Mouse (Mus musculus) cerebellum, postnatal 10 days (tissue): ENCODE data around the gene Ntrk3.

ENCODE experiments used
- DNase-seq, 2 experiments: peaks; one replicate each; pipeline ENCODE4 v3.0.0; 2021; ENCODE audit warnings: mixed read lengths in 2 of 2

The Ntrk3 gene

GRCm38 (mm10) chr7:78518760-78519363 lies 218.9 kb downstream of the Ntrk3 start:
- peak; percentile 98 for DNase-seq

- DNase-seq, result no peak
Measured at GRCm38 (mm10) chr7:78515042-78515609, 222.7 kb downstream of the Ntrk3 start.

- DNase-seq, result peak; percentile 26 to 37
Measured at GRCm38 (mm10) chr7:78507032-78507611, 230.7 kb downstream of the Ntrk3 start.

- DNase-seq, result no peak
Measured at GRCm38 (mm10) chr7:78500863-78501262, 236.9 kb downstream of the Ntrk3 start.

GRCm38 (mm10) chr7:78499970-78500369 lies 237.8 kb downstream of the Ntrk3 start:
- no peak for DNase-seq

- DNase-seq, result no peak
Measured at GRCm38 (mm10) chr7:78498356-78498755, 239.5 kb downstream of the Ntrk3 start.

GRCm38 (mm10) chr7:78497819-78498218 lies 240.0 kb downstream of the Ntrk3 start:
- DNase-seq, result no peak

GRCm38 (mm10) chr7:78493591-78493990 lies 244.2 kb downstream of the Ntrk3 start:
- no peak for DNase-seq

GRCm38 (mm10) chr7:78491176-78491575 lies 246.6 kb downstream of the Ntrk3 start:
- peak; percentile 30 to 44 for DNase-seq

GRCm38 (mm10) chr7:78484290-78484689 lies 253.5 kb downstream of the Ntrk3 start:
- peak; percentile 35 to 36 for DNase-seq

- peak; percentile 37 to 44 for DNase-seq
Measured at GRCm38 (mm10) chr7:78483729-78484128, 254.1 kb downstream of the Ntrk3 start.

- peak; percentile 50 to 60 for DNase-seq
Measured at GRCm38 (mm10) chr7:78483061-78483460, 254.8 kb downstream of the Ntrk3 start.

GRCm38 (mm10) chr7:78478881-78479280 lies 258.9 kb downstream of the Ntrk3 start:
- DNase-seq, result peak; percentile 61 to 66

- peak in 1 of 2 experiments; percentile 40 for DNase-seq
Measured at GRCm38 (mm10) chr7:78471755-78472154, 266.1 kb downstream of the Ntrk3 start.

GRCm38 (mm10) chr7:78471270-78471669 lies 266.5 kb downstream of the Ntrk3 start:
- DNase-seq, result peak; percentile 67 to 80

GRCm38 (mm10) chr7:78462605-78463004 lies 275.2 kb downstream of the Ntrk3 start:
- no peak for DNase-seq

- no peak for DNase-seq
Measured at GRCm38 (mm10) chr7:78459021-78459420, 278.8 kb downstream of the Ntrk3 start.

GRCm38 (mm10) chr7:78451666-78452065 lies 286.1 kb downstream of the Ntrk3 start:
- DNase-seq, result no peak

GRCm38 (mm10) chr7:78449909-78450592 lies 287.8 kb downstream of the Ntrk3 start:
- peak; percentile 73 to 83 for DNase-seq

- DNase-seq, result no peak
Measured at GRCm38 (mm10) chr7:78448841-78449240, 289.0 kb downstream of the Ntrk3 start.

GRCm38 (mm10) chr7:78443373-78444036 lies 294.3 kb downstream of the Ntrk3 start:
- peak; percentile 46 to 53 for DNase-seq

- peak; percentile 66 to 75 for DNase-seq
Measured at GRCm38 (mm10) chr7:78441706-78442105, 296.1 kb downstream of the Ntrk3 start.

GRCm38 (mm10) chr7:78440896-78441295 lies 296.9 kb downstream of the Ntrk3 start:
- no peak for DNase-seq
